Mouse (Mus musculus): Measurements from ENCODE around the gene Insm1. TPM values are rescaled to one million over a fixed set of nuclear protein-coding genes. Genes with fewer than 3 reads are reported as not detected.

The Insm1 gene
- 1.1 TPM in 2 replicates for polyA plus RNA-seq (2015; fragmentation: Nextera tagmentation; extraction: Ambion mirVana)

- H3K9ac ChIP-seq: peak within 1 kb of the TSS; percentile 32; the same call in 1 of the 2 replicates
These were observed at the start of gene Insm1 for GRCm38 (mm10) chr2:146221076-146221928. Insm1 (plus strand) TSS chr2:146221921.

DNA sequence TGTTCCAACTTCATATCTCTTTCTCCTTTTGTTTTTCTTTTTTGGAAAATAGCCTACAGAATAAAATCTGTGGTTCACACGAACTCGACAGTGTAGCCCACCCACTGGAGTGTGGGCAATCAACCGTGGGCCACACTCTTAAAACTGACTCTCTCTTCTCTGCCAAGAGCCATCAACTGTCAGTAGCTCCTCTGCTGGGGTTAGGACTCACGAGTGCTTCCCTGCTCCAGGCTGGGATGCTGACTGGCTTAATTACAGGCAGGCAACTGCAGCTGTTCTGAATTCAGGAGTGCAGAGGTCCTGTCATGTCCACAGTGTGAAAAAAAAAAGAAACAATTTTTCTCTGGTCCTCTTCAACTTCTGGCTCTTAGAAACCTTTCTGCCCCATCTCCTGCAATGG lies 49.6 kb upstream of the Insm1 start:
- Histone ChIP-seq H3K27me3 (replicated peaks) (no peaks in the 10 kb centered on the region), H3K4me3 (replicated peaks) (no peak overlapping the region), H3K4me1 (replicated peaks) (no peaks in the 10 kb centered on the region), H3K4me2 (replicated peaks) (no peak overlapping the region), H3K36me3 (no peaks in the 10 kb centered on the region), H3K27ac (no peak overlapping the region), H3K9ac (no peak overlapping the region), H3K9me3 (no peaks in the 10 kb centered on the region)
- ATAC-seq: no peak
- WGBS: 63% methylated on average over 4 of the region's 4 CpGs

More at GRCm38 (mm10) chr2:146221076-146221928, at the start of gene Insm1:
- ATAC-seq: peak; percentile 84
- peaks cover 82% of the 10 kb centered on the region for H3K27me3 ChIP-seq (replicated peaks)
- H3K36me3 ChIP-seq: no peaks in the 10 kb centered on the region
- peak within 1 kb of the TSS; percentile 98 for H3K4me2 ChIP-seq (replicated peaks)
- H3K4me3 ChIP-seq (replicated peaks): peak within 1 kb of the TSS; percentile 51
- under 1% methylated on average over 75 of the region's 86 CpGs for WGBS
- 0 out of 2 replicates have a peak within 1 kb of the TSS, but pooled peaks have one; percentile 6 for H3K27ac ChIP-seq
- peaks cover 39% of the 10 kb centered on the region for H3K4me1 ChIP-seq (replicated peaks)
- H3K9me3 ChIP-seq: no peaks in the 10 kb centered on the region

DNA sequence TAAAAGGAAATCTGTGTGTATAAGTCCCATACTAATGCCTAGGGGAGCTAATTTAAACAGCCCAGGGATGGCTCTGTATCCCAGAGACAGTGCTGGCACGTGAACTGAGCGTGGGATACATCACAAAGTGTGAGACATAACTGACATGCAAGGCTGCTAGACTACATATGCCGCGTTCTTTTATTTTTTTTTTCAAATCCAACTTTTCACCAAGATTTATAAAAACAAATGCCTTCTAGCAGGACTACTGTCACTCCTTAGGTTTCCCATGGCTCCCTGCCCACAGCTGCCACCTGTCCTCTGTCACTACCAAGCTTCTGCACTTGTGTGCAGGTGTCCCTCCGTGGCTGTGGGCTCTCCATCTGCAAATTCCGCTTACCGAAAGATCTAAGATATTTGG lies 47.5 kb upstream of the Insm1 start:
- no peak overlapping the region for H3K4me2 ChIP-seq (replicated peaks)
- no peak overlapping the region for H3K27ac ChIP-seq
- H3K4me3 ChIP-seq (replicated peaks): no peak overlapping the region
- H3K27me3 ChIP-seq (replicated peaks): no peaks in the 10 kb centered on the region
- no peaks in the 10 kb centered on the region for H3K36me3 ChIP-seq
- 79% methylated on average over 7 of the region's 7 CpGs for WGBS
- ATAC-seq: no peak
- H3K9me3 ChIP-seq: no peaks in the 10 kb centered on the region
- H3K9ac ChIP-seq: no peak overlapping the region
- no peaks in the 10 kb centered on the region for H3K4me1 ChIP-seq (replicated peaks)

DNA sequence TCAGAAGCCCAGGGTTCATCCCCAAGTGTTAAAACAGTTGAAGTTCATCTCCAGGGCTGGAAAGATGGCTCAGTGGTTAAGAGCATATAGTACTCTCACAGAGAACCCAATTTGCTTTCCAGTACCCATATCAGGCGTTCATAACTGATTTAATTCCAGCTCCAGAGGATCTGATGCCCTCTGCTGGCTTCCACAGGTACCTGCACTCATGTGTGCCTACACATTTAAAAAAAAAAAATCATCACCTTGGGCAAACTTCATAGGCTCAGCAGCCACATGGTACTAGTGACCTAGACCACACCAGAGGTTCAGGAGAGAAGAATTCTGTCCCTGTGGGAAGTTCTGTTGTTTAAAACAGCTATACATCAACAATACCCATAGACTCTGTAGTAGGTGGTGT lies 43.0 kb upstream of the Insm1 start:
- H3K36me3 ChIP-seq: no peaks in the 10 kb centered on the region
- no peak overlapping the region for H3K9ac ChIP-seq
- ATAC-seq: no peak
- 70% methylated on average over 1 of the region's 1 CpGs for WGBS
- H3K9me3 ChIP-seq: no peaks in the 10 kb centered on the region
- H3K4me2 ChIP-seq (replicated peaks): no peak overlapping the region
- H3K27me3 ChIP-seq (replicated peaks): no peaks in the 10 kb centered on the region
- H3K27ac ChIP-seq: no peak overlapping the region
- H3K4me3 ChIP-seq (replicated peaks): no peak overlapping the region
- H3K4me1 ChIP-seq (replicated peaks): no peaks in the 10 kb centered on the region

DNA sequence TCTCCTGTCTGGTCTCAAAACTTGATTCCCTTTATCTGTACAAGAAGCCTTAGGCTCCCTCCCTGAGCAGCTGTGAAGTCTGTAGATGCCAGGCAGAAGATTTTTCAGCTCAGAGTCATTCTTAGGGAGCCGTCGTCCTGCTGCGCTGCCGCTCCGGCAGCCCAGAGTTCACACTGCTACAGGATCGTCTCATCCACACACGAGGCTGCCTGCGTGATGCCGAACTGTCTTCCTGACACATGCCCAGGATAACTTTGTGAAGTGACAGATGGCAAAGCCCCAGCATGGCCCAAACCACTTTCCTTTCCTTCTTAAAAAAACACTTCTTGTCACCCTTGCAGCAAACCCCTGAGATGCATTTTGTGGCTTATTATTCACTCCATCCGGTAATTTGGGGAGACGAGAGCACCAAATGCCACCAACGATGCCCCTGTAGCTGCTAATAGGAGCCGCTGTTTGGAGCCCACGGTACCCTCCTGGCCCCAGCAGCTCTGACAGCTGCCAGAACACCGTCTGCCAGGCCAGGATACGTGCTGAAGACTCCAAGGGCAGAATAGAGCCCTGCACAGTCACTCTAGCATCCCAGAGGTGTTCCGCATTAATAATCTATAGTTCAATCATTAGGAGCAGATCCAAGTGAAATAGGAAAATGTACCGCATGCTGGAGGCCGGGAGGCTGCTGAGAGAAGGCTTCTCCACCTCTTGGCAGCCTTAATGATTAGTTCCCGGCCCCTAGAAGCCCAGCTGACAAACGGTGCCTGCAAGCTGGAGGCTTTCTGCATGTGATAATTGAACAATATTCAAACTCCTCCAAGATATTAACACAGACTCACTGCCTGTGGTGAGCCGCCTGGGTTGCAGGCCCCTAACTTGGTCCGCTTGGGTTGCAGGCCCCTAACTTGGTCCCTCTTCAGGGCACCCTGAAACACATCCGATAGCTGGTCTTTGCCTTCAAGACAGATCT lies 37.6 kb upstream of the Insm1 start:
- H3K9me3 ChIP-seq: no peaks in the 10 kb centered on the region
- no peak overlapping the region for H3K27ac ChIP-seq
- no peak overlapping the region for H3K4me3 ChIP-seq (replicated peaks)
- no peaks in the 10 kb centered on the region; the same call in 1 of the 2 replicates for H3K27me3 ChIP-seq (replicated peaks)
- H3K36me3 ChIP-seq: no peaks in the 10 kb centered on the region
- ATAC-seq: no peak
- WGBS: 78% methylated on average over 24 of the region's 24 CpGs
- H3K9ac ChIP-seq: no peak overlapping the region
- H3K4me2 ChIP-seq (replicated peaks): no peak overlapping the region
- no peaks in the 10 kb centered on the region for H3K4me1 ChIP-seq (replicated peaks)

DNA sequence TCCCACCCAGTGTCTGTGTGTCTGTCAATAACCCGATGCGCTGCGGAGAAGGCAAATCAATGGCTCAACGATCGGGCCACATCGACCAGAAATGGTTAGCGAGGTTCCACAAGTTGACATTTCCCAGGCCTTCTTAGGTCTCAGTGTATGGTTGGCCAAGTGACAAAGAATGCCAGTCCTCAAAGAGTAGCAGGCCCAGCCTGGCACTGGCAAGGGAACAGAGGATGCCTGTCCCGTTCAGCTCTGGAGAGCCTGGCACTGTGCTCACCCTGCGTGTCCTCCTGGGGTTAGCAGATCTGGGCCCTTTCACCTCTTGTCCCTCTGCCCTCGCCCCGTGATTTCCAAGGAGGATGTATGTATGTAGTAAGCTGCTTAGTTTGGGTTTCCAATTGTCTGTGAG lies 25.6 kb upstream of the Insm1 start:
- H3K4me2 ChIP-seq (replicated peaks): no peak overlapping the region
- H3K9ac ChIP-seq: no peak overlapping the region
- H3K36me3 ChIP-seq: no peaks in the 10 kb centered on the region
- no peaks in the 10 kb centered on the region for H3K4me1 ChIP-seq (replicated peaks)
- H3K27ac ChIP-seq: no peak overlapping the region
- no peak overlapping the region for H3K4me3 ChIP-seq (replicated peaks)
- H3K9me3 ChIP-seq: no peaks in the 10 kb centered on the region
- ATAC-seq: no peak
- no peaks in the 10 kb centered on the region for H3K27me3 ChIP-seq (replicated peaks)
- 86% methylated on average over 11 of the region's 11 CpGs for WGBS

GRCm38 (mm10) chr2:146197947-146198346 lies 23.8 kb upstream of the Insm1 start:
- Histone ChIP-seq H3K36me3 (no peaks in the 10 kb centered on the region), H3K4me3 (replicated peaks) (no peak overlapping the region), H3K4me2 (replicated peaks) (no peak overlapping the region), H3K4me1 (replicated peaks) (no peaks in the 10 kb centered on the region), H3K9me3 (no peaks in the 10 kb centered on the region), H3K27me3 (replicated peaks) (no peaks in the 10 kb centered on the region), H3K9ac (no peak overlapping the region), H3K27ac (no peak overlapping the region)
- 69% methylated on average over 7 of the region's 7 CpGs for WGBS
- no peak for ATAC-seq

DNA sequence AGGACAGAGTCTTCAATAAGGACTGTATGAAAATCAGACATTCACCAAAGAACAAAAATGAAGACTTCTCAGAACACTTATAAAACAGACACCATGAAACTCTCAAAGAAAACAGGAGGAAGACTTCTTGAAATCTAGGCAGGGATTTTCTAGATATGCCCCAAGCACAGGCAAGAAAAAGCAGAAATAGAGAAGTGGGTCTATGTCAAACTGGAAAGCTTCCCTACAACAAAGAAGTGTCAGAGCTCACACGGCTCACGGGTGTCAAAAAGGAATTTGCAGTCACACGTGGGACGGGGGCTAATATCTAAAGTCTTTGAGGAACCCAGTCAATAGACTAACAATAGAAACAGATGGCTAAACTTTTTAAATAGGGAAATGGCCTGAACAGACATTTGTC lies 10.8 kb upstream of the Insm1 start:
- no peaks in the 10 kb centered on the region for H3K36me3 ChIP-seq
- ATAC-seq: no peak
- H3K9ac ChIP-seq: no peak overlapping the region
- H3K4me3 ChIP-seq (replicated peaks): no peak overlapping the region
- WGBS: 50% methylated on average over 4 of the region's 4 CpGs
- H3K9me3 ChIP-seq: no peaks in the 10 kb centered on the region
- H3K4me2 ChIP-seq (replicated peaks): no peak overlapping the region
- peaks cover 18% of the 10 kb centered on the region for H3K27me3 ChIP-seq (replicated peaks)
- H3K27ac ChIP-seq: no peak overlapping the region
- H3K4me1 ChIP-seq (replicated peaks): no peaks in the 10 kb centered on the region

DNA sequence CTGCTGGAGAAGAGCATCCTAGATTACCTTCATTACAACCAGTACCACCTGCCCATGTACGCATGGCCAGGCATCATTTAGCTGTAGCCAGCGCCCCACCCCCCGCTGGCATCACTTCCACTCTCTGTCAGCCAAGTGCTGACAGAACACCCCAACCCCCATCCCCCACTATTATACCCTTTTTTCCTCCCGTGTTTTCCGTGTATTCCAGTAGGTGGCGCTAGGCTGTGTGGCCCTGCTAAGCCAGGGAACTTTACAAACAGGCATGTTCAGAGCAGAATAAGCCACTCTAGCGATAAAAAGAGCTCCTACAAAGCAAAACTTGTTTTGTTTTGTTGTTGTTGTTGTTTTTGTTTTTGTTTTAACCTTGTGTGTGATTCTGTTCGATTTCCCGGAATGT lies 7.0 kb upstream of the Insm1 start:
- WGBS: 3% methylated on average over 9 of the region's 9 CpGs
- Histone ChIP-seq H3K9ac (no peak overlapping the region), H3K27me3 (replicated peaks) (peaks cover 47% of the 10 kb centered on the region), H3K4me2 (replicated peaks) (no peak overlapping the region), H3K36me3 (no peaks in the 10 kb centered on the region), H3K4me1 (replicated peaks) (peaks cover 11% of the 10 kb centered on the region; the same call in 1 of the 2 replicates), H3K9me3 (no peaks in the 10 kb centered on the region), H3K27ac (no peak overlapping the region), H3K4me3 (replicated peaks) (no peak overlapping the region)
- peak; percentile 24; the same call in 1 of the 2 replicates for ATAC-seq

DNA sequence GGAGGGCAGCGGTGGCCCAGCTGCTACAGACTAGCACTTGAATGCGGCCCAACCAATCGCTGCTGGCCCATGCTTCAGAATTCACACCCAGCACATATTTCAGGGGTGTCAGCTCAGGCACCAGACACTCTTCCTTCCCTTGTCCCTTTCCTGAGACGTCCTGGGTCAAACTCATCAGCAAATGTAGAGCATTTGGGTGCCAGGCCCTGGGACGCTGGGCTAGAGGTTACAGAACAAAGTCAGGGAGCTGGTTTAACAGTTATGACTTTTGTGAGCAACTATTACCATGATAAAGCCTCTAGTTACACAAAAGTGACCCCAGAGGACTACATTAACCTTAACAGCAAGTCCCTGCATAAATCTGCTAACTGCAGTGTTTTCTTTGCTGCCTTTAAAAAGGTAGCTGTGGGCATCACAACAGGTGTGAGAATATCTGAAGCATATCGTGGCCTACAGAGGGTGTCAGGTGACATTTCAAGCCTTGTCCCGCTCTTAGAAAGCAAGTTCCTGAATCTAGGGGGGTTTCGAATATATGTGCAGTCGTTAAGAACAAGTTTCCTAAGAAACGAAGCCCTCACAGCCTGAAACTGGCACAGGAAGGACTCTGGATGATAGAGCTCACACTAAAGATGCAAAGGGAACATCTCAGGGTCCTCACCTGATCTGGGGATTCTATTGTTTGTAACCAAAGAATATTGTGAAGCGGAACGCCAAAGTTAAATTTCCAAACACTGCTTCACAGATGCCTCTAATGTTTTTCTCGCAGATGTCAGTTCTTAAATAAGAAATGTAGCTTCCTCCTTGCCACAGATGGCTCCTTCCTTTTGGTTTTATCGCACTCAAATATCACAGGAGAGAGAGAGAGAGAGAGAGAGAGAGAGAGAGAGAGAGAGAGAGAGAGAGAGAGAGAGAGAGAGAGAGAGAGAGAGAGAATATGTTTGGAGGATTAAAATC lies 5.3 kb upstream of the Insm1 start:
- no peak overlapping the region for H3K4me2 ChIP-seq (replicated peaks)
- ATAC-seq: no peak
- WGBS: 20% methylated on average over 14 of the region's 14 CpGs
- no peaks in the 10 kb centered on the region for H3K36me3 ChIP-seq
- no peak overlapping the region for H3K9ac ChIP-seq
- H3K4me1 ChIP-seq (replicated peaks): peaks cover 17% of the 10 kb centered on the region
- no peak overlapping the region for H3K27ac ChIP-seq
- peaks cover 59% of the 10 kb centered on the region for H3K27me3 ChIP-seq (replicated peaks)
- H3K9me3 ChIP-seq: no peaks in the 10 kb centered on the region
- no peak overlapping the region for H3K4me3 ChIP-seq (replicated peaks)

DNA sequence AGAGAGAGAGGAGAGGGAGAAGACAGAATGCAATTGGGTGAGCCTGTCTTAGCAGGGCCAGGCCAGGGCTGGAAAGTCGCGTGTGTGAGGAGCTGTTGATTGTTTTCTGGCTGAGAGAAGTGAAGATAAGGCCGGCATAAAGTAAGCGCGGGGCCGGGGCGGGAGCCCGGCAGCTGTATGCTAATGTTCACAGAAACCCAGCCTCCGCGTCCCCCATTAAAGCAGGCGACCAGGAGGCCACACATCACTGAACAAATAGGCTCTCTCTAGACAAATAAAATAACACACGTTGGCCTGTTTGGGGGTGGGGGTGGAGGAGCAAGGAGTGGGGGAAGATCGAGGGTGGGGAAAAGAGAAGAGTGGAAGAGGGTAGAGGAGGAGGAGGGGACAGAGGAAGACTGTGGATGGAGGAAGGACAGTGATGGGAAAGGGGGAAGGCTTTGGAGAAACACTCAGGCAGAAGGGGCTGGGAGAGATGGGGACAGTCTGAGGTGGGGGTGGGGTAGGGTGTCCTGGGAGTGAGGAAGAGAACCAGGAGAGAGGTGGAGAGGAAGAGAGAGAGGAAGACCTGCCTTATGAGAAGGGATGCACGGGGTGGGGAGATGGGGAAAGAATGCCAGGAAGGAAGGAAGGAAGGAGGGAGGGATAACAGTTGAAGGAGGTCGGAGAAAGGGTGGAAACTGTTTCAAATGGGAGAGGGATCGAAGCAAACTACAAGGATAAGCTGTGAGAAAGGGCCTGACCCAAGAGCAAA lies 4.3 kb upstream of the Insm1 start:
- ATAC-seq: peak; percentile 18; the same call in 1 of the 2 replicates
- peaks cover 69% of the 10 kb centered on the region for H3K27me3 ChIP-seq (replicated peaks)
- H3K4me2 ChIP-seq (replicated peaks): peak overlapping the region; percentile 56
- no peak overlapping the region for H3K27ac ChIP-seq
- H3K4me1 ChIP-seq (replicated peaks): peaks cover 27% of the 10 kb centered on the region
- H3K36me3 ChIP-seq: no peaks in the 10 kb centered on the region
- no peaks in the 10 kb centered on the region for H3K9me3 ChIP-seq
- no peak overlapping the region for H3K9ac ChIP-seq
- H3K4me3 ChIP-seq (replicated peaks): no peak overlapping the region
- WGBS: 2% methylated on average over 16 of the region's 16 CpGs

Data from intestine, embryonic 15.5 days (tissue).